In genomic region chr19:53390495-53391007, GRCm38 (mm10) we compare ENCODE assay signal across 8 mouse cellular contexts. TPM values are rescaled to one million over a fixed set of nuclear protein-coding genes. Genes with fewer than 3 reads are reported as not detected.
A peak's percentile ranks its signal among the peaks of the same experiment; 100 is the strongest.
DNase-seq lines count a peak whose midpoint lies in the region; ATAC-seq and TF ChIP-seq lines count a peak whose summit lies in the region.

Gene Smndc1 (minus strand): TSS chr19:53390578.

- H3K36me3 ChIP-seq in ES-Bruce4 (ENCODE audit: control insufficient read depth, insufficient read depth, low read length, poor library complexity, severe bottlenecking) = peaks cover 34% of the 10 kb centered on the region
- peaks cover 33% of the 10 kb centered on the region for H3K36me3 ChIP-seq in forebrain, embryonic 13.5 days (ENCODE audit: poor library complexity, severe bottlenecking)
- H3K36me3 ChIP-seq in liver, postnatal 0 days (replicated peaks; ENCODE audit: insufficient read depth, low read length) = peaks cover 32% of the 10 kb centered on the region
- peaks cover 19% of the 10 kb centered on the region for H3K36me3 ChIP-seq in neural tube, embryonic 14.5 days (ENCODE audit: control insufficient read depth, insufficient read depth, low read length)

- peak within 1 kb of the TSS; percentile 95 for H3K9ac ChIP-seq in ES-Bruce4 (ENCODE audit: low read depth, poor library complexity, severe bottlenecking)
- H3K9ac ChIP-seq in forebrain, embryonic 13.5 days = peak within 1 kb of the TSS; percentile 99
- H3K9ac ChIP-seq in liver, postnatal 0 days (replicated peaks) = peak within 1 kb of the TSS; percentile 100
- H3K9ac ChIP-seq in neural tube, embryonic 14.5 days (replicated peaks; ENCODE audit: low read depth, low read length) = peak within 1 kb of the TSS; percentile 97

- peak; percentile 64 for TF ChIP-seq POLR2A in ES-Bruce4 (IDR thresholded peaks at IDR 0.05; ENCODE audit: insufficient read depth, low read length)

- no peaks in the 10 kb centered on the region for H3K9me3 ChIP-seq in ES-Bruce4 (replicated peaks; ENCODE audit: control insufficient read depth, insufficient read depth, low read length, poor library complexity, severe bottlenecking)
- H3K9me3 ChIP-seq in forebrain, embryonic 13.5 days (replicated peaks) = no peaks in the 10 kb centered on the region
- no peaks in the 10 kb centered on the region for H3K9me3 ChIP-seq in liver, postnatal 0 days (ENCODE audit: low read length)
- no peaks in the 10 kb centered on the region for H3K9me3 ChIP-seq in neural tube, embryonic 14.5 days (ENCODE audit: control insufficient read depth, low read length)

- peak within 1 kb of the TSS; percentile 87 for H3K27ac ChIP-seq in ES-Bruce4 (ENCODE audit: insufficient read depth, low read length)
- peak within 1 kb of the TSS; percentile 97 for H3K27ac ChIP-seq in forebrain, embryonic 13.5 days
- peak within 1 kb of the TSS; percentile 100 for H3K27ac ChIP-seq in liver, postnatal 0 days (ENCODE audit: low read depth)
- H3K27ac ChIP-seq in neural tube, embryonic 14.5 days (ENCODE audit: low read depth, low read length) = peak within 1 kb of the TSS; percentile 98

- no peaks in the 10 kb centered on the region for H3K27me3 ChIP-seq in ES-Bruce4 (ENCODE audit: control insufficient read depth, insufficient read depth, low read length, poor library complexity, severe bottlenecking)
- no peaks in the 10 kb centered on the region for H3K27me3 ChIP-seq in forebrain, embryonic 13.5 days
- H3K27me3 ChIP-seq in liver, postnatal 0 days (ENCODE audit: insufficient read depth, low read length) = no peaks in the 10 kb centered on the region
- H3K27me3 ChIP-seq in neural tube, embryonic 14.5 days (ENCODE audit: control insufficient read depth, insufficient read depth, low read length) = no peaks in the 10 kb centered on the region

- ATAC-seq in cerebellum, adult (ENCODE audit: insufficient number of reproducible peaks, low FRiP score, low TSS enrichment) = peak; percentile 95
- peak; percentile 98 for ATAC-seq in forebrain, embryonic 13.5 days
- ATAC-seq in liver, postnatal 0 days = peak; percentile 95
- peak; percentile 97 for ATAC-seq in neural tube, embryonic 14.5 days (ENCODE audit: low read depth)

- TF ChIP-seq CTCF in ES-Bruce4 (IDR thresholded peaks at IDR 0.05; ENCODE audit: low read depth, low read length) = no peak
- TF ChIP-seq CTCF in liver, postnatal 0 days (IDR thresholded peaks at IDR 0.05; ENCODE audit: low read depth) = 0 out of 2 replicates have a peak, but pooled peaks have one; percentile 1

- intact Hi-C loops in heart, postnatal 10 days (cut with DNase I) = loop anchor here (5.0 kb wide), 1 partner anchor 142 kb away; no protein-coding TSS in a partner anchor

- peak; percentile 99 to 100 for DNase-seq in heart, postnatal 10 days
- peak; percentile 92 for DNase-seq in large intestine, adult 2 months (ENCODE audit: low read depth, low spot score)
- DNase-seq in liver, postnatal 0 days = peak; percentile 100
- peak; percentile 99 for DNase-seq in testis, postnatal 10 days (ENCODE audit: low spot score)

- H3K4me2 ChIP-seq in forebrain, embryonic 13.5 days = peak within 1 kb of the TSS; percentile 80
- H3K4me2 ChIP-seq in liver, postnatal 0 days (ENCODE audit: low read depth, low read length) = peak within 1 kb of the TSS; percentile 80
- H3K4me2 ChIP-seq in neural tube, embryonic 14.5 days (ENCODE audit: low read depth, low read length) = peak within 1 kb of the TSS; percentile 71

- peak within 1 kb of the TSS; percentile 89 for H3K4me3 ChIP-seq in ES-Bruce4 (ENCODE audit: low read depth, low read length)
- H3K4me3 ChIP-seq in forebrain, embryonic 13.5 days = peak within 1 kb of the TSS; percentile 99
- H3K4me3 ChIP-seq in liver, postnatal 0 days (ENCODE audit: low read depth, low read length) = peak within 1 kb of the TSS; percentile 99
- H3K4me3 ChIP-seq in neural tube, embryonic 14.5 days (ENCODE audit: low read depth, low read length) = peak within 1 kb of the TSS; percentile 99

- WGBS in forebrain, embryonic 13.5 days = under 1% methylated on average over 48 of the region's 48 CpGs
- under 1% methylated on average over 48 of the region's 48 CpGs for WGBS in large intestine, adult 2 months
- WGBS in liver, postnatal 0 days (ENCODE audit: insufficient replicate concordance) = under 1% methylated on average over 47 of the region's 48 CpGs
- under 1% methylated on average over 48 of the region's 48 CpGs for WGBS in neural tube, embryonic 14.5 days

- no peaks in the 10 kb centered on the region for H3K4me1 ChIP-seq in ES-Bruce4 (ENCODE audit: control insufficient read depth, insufficient read depth, low read length)
- peaks cover 35% of the 10 kb centered on the region for H3K4me1 ChIP-seq in forebrain, embryonic 13.5 days
- peaks cover 22% of the 10 kb centered on the region for H3K4me1 ChIP-seq in liver, postnatal 0 days (ENCODE audit: insufficient read depth)
- peaks cover 12% of the 10 kb centered on the region for H3K4me1 ChIP-seq in neural tube, embryonic 14.5 days (ENCODE audit: control insufficient read depth, insufficient read depth, low read length)

- peak; percentile 75; the same call in 1 of the 2 replicates for TF ChIP-seq EP300 in ES-Bruce4 (IDR thresholded peaks at IDR 0.05; ENCODE audit: insufficient read depth, low read depth, low read length)
- no peak; the same call in none of the 2 replicates for TF ChIP-seq EP300 in liver, postnatal 0 days (IDR thresholded peaks at IDR 0.05; ENCODE audit: low read depth)

RNA-seq across cellular contexts. Expression of gene Smndc1, which starts in this region (rescaled TPM):
- polyA plus RNA-seq in ES-Bruce4 (2011; ENCODE audit: insufficient read depth, insufficient read length, low read depth, missing spikeins) = 72.0 and 77.6 TPM in 2 replicates
- polyA plus RNA-seq in forebrain, embryonic 13.5 days (2015; fragmentation: Nextera tagmentation; extraction: Ambion mirVana) = 48.7 and 50.9 TPM in 2 replicates
- 10 to 100 TPM; 37.3 to 39.5 TPM for total RNA-seq in heart, postnatal 10 days (2021)
- 7.3 and 7.4 TPM in 2 replicates for polyA plus RNA-seq in large intestine, adult 2 months (2012; rRNA removed)
- 18.9 and 21.7 TPM in 2 replicates for polyA plus RNA-seq in liver, postnatal 0 days (2015; fragmentation: Nextera tagmentation; extraction: Ambion mirVana)
- 34.6 and 40.2 TPM in 2 replicates for polyA plus RNA-seq in neural tube, embryonic 14.5 days (2014; fragmentation: Nextera tagmentation; extraction: Ambion mirVana)

Comparison
In these comparisons a context has a peak if more than half of its experiments do, and no peak if none do; other contexts are left out.
1. Peak in every context shown above with its lines: DNase-seq, ATAC-seq, H3K4me3 ChIP-seq and H3K27ac ChIP-seq.